Mouse (Mus musculus) spleen, embryonic (tissue): ENCODE data around the gene Fnip2.
"Not testable (repeated sequence)": the region's sequence is repeated elsewhere in the genome, so short reads cannot be mapped to it uniquely, and the experiment has no call there.

ENCODE experiments used
- CTCF ChIA-PET: fragments of 350-600 bp; sonication (Branson Sonifier 250); formaldehyde crosslinking; loops from one replicate; lab custom pipeline; 2022; lab: Charles Lee

Fnip2 gene

DNA sequence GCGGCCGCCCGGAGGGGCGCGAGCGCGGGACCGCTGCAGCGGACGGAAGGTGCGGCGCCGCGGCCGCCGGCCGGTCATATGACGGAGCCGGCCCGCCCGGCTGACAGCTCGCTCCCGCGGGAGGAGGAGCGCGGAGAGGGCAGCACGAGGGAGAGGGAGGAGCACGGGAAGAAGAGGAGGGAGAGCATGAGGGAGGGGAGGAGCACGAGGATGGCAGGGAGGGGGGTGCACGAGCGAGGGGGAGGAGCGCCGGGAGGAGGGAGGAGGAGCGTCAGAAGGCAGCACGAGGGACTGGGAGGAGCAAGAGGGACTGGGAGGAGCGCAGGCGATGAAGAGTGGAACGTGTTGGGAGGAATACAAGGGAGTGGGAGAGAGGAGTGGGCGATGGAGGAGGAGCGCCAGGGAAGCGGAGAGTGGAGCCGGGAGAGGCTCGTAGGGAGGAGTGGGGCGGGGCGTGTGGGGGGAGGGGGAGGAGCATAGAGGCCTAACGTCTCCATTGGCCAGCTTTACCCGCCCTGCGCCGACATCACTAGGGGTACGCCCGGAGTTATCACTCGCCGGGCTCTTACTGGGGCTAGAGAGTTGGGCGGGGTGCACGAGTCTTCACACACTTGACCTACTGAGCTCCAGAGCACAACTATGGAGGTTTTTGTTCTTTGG lies at the start of gene Fnip2:
Gene Fnip2, minus strand, starts transcription at position 94 of the 660 bp plus-strand sequence.
- CTCF ChIA-PET = interaction anchor here (0.7 kb wide), 1 partner anchor 37 kb away, joined by 9 read pairs; no protein-coding TSS in a partner anchor

DNA sequence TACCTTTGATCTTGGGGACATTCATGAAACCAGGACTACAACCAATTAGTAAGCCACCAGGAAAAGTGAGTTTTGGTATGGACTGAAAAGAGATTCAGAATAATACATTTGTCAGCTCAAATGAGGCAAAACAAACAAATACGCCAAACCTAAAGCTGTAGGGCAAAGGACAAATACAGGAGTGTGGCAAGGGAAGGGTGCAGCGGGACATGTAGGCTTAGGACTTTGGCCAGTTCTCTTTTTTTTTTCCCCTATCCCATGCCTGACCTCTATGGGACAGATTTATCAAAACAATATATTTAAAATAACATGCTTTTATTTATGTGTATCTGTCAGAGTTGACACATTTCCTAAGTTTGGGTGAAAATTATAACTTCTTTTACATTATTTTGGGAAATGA lies 42.3 kb upstream of the Fnip2 start:
- CTCF ChIA-PET = no interaction called here

DNA sequence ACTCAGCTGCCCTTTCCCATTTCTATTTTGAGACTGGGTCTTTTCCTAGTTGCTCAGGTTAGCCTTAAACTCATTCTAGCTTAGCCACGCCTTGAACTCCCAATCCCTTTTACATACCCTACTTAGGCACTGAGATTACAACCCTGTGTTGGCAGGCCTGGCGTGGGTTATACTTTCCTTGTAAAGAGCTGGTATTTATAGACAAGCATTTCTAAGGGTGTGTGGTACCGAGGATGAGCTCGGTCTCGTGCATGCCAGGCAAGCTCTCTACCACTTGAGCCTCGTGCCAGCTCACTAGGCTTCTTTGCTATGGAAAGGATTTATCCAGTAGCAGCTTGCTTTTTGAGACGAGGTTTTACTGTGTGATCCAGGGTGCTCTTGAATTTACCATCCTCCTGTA lies 27.9 kb upstream of the Fnip2 start:
- CTCF ChIA-PET = no interaction called here

DNA sequence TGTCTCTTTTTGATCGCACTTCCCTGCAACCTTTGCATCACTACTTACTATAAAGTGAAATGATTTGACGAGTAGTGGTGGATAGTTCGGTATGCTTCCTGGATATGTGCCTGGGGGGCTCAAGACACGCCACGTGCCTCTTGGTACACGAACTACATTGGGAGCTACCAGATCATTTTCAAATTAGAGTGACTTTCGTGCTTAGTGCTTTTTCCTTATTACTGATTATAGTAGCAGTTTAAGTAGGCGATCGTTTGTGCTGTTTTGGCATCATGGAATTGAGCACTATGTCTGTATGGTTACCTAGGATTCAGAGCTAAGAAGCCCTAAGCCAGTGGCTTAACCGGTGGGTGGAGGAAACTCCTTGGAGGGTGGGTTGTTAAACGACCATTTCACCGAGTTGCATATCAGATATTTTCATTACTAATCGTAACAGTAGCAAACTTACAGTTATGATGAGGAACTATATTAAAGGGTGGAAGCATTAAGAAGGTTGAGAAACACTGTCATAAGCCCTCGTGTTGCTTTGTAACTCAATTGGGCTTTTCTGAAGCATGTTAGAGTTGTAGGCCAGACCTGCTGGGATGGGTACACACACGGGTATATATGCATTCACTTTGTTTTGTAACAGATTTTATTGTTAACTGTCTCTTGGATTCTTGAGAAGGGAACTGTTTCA lies 24.3 kb upstream of the Fnip2 start:
- CTCF ChIA-PET = no interaction called here

DNA sequence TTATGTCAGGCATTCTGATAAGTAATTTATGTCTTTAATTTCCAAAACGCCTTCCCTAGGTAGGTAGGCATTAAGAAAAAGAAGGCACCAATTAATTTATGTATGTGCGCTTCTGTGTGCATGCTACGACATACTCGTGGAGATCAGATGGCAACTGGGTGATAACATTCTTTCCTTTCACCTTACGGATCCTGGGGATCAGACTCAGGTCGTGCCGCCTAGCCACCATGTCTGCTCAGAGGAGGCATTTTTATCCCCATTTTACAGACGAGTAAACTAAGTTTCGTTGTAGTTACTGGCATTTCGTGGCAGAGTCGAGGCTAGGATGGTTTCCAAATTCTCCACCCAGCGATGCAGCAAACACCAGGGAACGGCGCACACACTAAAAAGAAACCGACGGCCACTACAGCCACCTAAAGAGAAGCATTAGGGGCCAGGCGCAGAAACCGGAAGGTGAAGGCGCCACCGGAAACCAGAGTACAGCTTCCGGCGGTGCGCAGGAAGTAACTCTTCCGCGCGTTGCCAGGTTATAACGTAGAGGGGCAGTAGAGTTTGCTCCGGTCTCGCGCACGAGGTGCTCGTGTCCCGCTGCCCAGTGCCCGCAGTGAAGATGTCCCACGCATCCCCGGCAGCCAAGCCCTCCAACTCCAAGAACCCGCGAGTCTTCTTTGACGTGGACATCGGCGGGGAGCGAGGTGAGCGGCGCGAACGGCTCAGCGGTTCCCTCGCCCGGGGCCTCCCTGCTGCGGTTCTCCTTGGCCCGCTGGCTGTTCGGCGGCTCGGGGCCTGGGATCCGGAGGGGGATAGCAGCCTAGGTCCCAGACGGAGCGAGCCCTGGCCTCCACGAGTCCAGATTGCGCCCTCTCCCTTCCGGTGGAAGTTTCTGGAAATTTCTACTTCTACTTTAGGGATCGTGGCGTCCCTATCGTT lies 23.5 kb upstream of the Fnip2 start, which contains the start of gene Ppid:
Gene Ppid, plus strand, starts transcription at position 480 of the 930 bp plus-strand sequence.
- CTCF ChIA-PET = no interaction called here

DNA sequence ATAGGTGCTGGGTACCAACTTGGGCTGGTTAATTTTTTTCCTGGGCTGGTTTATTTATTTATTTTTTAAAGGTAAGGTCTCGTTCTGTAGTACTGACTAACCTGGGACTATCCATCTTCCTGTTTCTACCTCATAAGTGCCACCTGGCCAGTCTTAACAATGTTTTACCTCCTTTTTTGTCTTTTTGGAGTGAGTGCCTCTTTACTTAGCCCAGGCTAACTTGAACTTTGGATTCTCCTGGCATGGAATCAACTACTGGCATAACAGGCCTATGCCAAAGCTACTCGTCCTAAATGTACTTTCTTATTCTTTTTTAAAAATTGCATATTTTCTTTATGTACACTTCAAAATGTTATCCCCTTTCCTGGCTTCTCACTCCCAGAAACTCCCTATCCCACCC lies 22.1 kb upstream of the Fnip2 start:
- CTCF ChIA-PET = no interaction called here

DNA sequence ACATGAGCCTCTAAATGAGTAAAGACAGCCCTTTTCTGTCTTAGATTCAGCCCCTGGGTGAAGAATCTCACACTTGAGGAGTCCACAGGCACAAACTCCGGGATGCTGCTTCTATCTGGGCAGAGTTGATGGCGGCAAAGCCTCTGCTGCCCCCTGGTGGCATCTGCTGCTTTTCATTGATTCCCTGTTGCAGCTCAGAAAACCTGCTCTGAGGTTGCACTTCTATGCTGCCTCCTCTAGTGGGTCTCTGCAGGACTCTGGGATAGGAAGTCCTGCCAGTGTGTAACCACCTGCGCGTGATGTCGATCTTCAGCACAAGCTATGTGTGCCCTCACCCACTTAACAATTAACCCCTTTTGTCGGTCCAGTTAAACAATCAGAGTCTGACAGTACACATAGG lies 19.2 kb upstream of the Fnip2 start:
- CTCF ChIA-PET = no interaction called here

DNA sequence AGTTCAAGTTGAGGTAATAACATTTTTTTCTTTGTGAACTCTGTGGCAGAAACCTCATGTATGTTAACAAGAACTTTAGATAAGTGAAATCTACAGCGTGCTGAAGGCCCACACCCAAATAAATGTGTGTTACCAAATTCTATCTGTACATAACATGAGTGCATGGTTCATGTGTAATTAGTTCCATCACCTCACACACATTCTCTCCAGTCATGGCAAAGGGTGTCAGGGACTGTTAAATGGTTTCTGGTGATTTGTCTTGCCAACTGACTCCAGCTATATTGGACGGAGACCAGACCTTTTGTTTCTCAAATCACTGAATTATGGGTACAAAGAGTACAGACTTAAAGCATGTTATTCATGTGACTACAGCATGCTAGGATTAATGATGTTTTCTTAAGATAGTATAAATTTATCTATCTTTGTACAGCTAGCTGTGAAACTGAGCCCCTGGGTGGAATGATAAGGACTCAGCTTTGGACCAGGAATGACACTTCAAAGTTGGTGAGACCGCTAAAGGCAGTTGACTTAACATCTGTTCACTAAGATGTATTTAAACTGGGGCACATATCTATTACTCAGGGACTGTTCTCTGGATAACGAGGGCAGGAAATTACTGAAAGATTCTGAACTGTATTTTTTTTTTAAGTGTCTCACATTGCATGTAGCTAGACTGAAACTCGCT lies 12.4 kb upstream of the Fnip2 start:
- CTCF ChIA-PET = no interaction called here

DNA sequence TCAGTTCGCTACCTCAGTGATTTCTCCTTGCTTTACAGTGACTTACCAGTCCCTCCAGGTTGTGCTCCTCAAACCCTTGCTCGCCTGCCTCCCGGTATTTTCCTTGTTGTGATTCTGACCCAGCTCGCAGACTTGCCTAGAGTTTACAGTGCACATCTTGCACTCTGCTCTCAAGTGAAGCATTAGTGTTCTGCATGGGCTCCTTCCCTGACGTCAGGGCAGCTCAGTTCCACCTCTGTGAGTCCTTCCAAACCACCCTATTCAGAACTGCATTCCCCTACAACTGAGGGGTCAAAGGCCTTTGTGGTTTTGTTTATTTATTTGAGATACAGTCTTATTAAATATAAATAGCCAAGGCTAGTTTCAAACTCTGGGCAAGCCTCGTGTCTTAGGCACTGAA lies 10.6 kb upstream of the Fnip2 start:
- CTCF ChIA-PET = no interaction called here

DNA sequence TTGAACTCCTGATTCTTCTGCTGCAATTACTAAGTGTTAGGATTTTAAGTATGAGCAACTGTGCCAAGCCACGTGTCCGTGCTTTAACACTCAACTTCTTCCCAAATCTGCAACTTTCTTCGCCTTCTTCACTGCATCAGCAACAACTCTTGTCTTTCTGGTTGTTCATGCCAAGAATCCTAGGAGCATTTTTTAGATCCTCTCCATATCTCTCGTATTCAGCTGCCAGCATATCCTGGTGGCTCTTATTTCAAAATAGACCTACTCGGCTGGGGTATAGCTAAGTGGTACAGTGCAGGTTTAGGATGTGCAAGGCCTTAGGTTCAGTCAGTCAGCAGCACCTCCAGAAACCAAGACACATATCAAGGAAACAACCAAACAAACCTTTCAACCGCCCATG lies 10.0 kb upstream of the Fnip2 start:
- CTCF ChIA-PET = no interaction called here

DNA sequence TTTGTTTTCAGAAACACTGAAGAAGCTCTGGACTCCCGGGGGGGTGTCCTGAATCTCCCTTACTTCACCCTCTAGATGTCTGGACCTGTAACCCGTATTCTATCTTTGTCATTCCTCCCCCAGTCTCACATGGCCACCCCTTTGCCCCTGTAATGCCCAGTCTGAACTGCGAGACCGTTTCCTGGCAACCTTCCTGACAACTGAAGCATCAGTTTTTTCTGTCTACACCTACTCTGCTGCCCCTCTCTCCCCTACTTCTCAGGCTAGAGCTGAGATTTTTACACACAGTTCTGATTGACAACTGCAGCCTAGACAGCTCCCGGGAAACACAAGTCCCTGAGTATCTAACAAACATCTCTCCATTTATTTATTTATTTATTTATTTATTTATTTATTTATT lies 9.3 kb upstream of the Fnip2 start:
- CTCF ChIA-PET = no interaction called here

DNA sequence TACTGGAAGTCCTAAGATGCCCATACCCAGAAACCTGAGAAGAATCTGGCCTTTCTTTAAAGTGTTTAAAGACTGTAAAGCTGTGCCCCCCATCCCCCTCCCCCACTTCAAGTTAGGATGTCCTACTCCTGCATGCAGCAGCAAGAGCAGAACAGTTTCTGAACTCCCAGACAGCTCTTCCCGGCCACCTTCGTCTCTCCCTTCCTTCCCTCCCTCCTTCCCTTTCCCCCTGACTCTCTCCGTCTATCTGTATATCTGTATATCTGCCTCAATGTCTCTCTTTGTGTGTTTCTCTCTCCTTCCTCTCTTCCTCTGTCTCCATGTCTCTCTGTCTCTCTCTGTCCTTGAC lies 8.8 kb upstream of the Fnip2 start:
- CTCF ChIA-PET = no interaction called here

DNA sequence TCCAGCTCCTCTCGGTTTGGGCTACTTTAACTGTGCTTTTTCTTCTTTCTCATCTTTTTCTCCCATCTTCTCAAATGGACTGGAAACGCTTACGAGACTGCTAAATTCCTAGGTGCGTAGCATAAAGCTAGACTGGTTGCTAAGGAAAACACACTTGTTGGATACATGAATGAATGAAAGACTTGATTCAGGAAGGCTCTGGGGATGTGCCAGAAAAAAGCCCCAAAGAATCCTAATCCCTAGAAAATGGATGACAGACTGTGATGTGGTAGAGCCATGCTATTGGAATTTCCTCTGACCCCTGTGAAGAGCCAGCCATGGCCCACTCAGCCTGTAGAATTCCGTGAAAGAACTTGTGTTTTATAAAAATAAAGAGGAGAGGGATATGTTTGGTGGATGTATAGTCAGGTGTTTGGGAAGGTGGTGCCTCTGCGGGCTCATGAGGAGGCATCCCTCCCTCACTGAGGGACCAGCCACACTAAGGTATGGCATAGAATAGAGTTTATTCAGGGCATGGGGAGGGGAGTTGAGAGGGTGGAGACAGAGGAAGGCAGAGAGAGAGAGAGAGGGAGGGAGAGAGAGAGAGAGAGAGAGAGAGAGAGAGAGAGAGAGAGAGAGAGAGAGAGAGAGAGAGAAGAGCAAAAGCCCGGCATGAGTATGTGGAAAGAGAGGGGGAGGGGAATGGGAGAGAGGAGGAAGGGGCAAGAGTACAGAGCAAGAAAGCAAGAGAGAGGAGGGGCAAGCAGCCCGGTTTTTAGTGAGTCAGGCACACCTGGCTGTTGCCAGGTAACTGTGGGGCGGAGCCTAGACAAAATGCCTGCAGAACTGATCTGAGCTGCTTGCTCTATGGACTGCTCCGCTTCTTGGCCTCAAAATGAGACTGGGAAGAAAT lies 8.2 kb upstream of the Fnip2 start:
- CTCF ChIA-PET = no interaction called here

DNA sequence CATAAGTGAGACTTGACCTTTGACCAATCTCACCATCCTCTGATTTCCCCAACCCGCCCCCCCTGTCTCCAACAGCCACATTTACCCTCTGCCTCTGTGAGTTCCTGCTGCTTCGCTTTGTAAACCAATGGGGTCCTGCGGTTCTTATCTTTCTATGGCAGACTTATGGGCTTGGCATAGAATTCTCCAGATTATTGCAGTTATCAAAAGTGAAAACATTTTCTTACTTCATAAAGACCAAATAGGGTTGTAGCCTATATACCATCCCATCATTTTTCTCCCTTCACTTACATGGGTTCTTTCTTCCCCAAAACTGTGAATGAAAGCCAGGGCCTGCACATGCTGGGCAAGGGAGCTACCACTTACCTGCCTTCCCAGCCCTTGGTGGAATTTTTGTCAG lies 6.7 kb upstream of the Fnip2 start:
- CTCF ChIA-PET = no interaction called here

DNA sequence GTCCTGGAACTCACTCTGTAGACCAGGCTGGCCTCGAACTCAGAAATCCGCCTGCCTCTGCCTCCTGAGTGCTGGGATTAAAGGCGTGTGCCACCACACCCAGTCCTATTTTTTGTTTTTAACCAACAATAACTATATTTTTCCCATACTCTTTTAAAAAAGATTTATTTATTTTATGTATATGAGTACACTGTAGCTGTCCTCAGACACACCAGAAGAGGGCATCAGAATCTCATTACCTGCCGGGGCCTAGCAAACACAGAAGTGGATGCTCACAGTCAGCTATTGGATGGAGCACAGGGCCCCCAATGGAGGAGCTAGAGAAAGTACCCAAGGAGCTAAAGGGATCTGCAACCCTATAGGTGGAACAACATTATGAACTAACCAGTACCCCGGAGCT lies 5.8 kb upstream of the Fnip2 start:
- CTCF ChIA-PET = not testable (repeated sequence)

DNA sequence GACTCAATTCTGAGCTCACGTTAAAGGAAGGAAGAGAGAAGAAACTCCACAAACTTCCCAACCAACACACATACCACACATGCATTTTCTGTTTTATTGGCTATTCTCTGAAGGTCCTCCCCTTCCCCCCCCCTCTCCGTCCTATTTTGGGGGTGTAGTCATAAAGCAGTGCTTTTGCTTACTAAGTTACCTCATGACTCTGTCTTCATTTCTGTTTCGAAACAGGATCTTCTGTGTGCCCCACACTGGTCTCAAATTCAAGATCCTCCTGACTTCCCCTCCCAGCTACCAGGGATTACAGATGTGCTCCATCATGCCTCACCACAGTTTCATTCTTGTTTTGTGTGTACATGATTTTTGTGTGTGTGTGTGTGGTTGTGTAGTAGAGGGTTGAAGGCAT lies 4.8 kb upstream of the Fnip2 start:
- CTCF ChIA-PET = interaction anchor here (0.6 to 0.7 kb wide), 3 partner anchors 14 to 350 kb away, joined by 3 read pairs; no protein-coding TSS in a partner anchor

DNA sequence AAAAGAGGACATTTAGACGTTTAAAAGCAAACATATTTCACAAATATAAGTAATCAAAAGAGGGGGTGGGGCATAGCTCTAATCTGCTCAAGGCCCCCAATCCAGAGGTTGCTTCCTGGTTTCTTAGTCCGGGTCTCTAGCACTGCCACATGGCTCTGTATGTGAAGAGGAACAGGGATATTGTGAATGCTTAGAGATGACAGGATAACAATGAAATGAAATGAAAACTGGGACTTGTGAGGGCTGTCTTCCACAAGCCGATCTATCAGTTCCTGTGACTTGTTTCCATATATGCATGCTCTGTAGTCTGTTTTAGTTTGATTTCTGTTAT lies 1.7 kb upstream of the Fnip2 start:
- CTCF ChIA-PET = no interaction called here

DNA sequence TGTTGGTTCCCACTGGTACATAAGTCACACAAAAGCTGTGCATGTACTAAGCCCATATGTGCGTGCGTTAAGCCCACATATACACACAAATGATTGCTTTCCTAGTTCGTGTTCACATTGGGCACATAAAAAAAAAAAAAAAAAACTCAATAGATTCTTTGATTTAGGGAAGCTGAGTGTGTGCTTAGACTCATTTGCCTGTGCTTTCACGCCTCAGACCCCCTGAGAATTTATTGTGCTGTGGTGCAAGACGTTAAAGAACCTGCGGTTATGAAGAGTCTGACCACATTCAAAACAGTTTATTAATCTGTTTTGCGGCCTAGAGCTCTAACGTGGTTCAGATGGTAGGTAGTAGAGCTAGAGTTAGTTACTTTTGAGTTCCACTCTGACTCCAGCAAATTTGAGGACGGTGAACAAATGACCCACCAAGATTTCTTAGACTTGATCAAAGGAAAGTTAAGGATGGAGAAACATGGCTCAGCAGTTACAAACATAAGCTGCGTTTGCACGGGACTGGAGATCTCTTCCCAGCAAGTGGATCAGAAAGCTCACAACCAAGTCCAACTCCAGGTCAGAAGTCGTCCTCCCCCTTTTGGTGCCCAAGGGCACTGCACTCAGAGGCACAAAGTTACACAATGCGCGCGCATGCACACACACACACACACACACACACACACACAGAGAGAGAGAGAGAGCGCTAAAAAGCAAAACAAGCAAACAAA lies 1.2 kb upstream of the Fnip2 start:
- CTCF ChIA-PET = interaction anchor here (0.7 kb wide), 1 partner anchor 36 kb away, joined by 9 read pairs; no protein-coding TSS in a partner anchor

DNA sequence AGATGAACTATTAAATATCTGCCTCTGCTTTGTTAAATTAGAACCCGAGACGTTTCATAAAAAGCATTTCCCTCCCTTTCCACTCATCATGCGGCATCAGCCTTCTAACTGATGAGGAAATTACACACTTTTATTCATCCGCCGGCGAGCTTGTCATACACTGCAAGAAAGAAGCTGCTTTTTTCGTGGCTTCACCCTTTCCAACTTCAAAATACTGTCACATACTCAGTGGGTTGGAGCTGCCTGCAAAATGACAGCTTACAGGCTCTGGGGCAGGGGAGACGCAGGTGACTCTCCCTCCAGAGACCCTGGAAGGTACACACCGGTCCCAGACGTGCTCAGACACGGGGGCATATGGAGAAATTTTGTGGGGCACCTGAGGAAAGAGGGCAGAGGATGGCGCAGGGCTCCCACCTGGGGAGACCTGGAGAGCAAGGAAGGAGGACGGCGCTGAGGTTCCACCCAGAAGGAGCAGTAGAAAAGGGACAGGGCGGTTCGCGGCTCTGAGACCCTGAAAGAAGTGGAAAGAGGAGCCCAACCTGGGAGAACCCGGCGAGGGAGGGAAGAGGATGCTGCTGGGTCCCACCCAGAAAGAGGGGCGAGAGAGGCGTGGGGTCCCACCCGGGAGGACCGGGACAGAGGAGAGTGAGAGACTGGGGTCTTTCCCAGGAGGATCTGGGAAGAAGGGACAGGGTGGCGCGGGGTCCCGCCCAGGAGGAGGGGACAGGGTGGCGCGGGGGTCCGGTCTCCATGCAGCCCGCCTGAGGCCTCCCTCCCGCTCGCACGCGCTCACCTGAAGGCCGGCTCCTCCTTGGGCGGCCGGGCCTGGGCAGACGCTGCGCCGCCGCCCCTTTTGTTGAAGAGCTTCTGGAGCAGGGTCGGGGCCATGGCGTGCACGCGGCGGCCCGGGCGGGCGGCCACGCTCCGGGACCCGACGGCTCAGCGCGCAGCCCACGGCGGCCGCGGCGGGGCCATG lies 592 bp downstream of the Fnip2 start:
- CTCF ChIA-PET = interaction anchor here (0.7 kb wide), 1 partner anchor 19 kb away, joined by 3 read pairs; no protein-coding TSS in a partner anchor
